Mouse (Mus musculus) kidney, postnatal 36 days (tissue): Measurements from ENCODE around the gene Creb1.
A peak's percentile ranks its signal among the peaks of the same experiment; 100 is the strongest.

Source experiments
- DNase-seq, 2 experiments: peaks; one replicate each; pipeline ENCODE4 v3.0.0; 2021 to 2022; ENCODE audit warnings: mixed read lengths in 2 of 2

Creb1 gene

DNA sequence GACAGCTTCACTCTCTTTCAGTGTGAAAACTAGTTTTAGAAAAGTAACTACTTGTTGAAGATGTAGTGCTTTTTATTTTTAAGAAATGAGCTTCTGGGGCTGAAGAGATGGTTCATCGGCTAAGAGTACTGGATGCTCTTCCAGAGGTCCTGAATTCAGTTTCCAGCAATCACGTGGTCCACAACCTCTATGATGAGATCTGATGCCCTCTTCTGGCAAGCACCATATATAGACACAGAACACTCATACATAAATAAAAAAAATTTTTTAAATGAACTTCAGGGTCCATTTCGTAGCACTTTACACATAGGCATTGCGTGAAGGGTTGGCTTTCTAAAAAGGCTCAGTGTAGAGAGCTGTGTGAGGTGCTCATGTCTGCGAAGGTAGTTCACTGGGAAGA, 11.3 kb downstream of the Creb1 start:
- DNase-seq, result no peak

DNA sequence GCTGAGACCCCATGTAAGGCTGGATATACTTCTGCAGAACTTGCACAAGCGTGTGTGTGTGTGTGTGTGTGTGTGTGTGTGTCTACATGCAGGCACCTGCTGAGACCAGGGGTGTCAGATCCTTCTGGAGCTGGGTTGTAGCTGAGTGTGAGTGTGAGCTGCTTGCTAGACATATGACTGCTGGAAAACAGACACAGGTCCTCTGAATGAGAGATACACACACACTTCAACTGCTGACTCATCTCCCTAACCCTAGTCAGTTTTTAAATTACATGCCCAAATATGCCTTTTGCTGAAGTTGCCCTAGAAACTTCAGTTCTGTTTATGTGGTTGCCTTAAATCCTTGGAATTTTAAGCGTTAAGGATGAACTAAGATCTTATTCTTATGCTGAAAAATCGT, 13.6 kb downstream of the Creb1 start:
- DNase-seq, result no peak

DNA sequence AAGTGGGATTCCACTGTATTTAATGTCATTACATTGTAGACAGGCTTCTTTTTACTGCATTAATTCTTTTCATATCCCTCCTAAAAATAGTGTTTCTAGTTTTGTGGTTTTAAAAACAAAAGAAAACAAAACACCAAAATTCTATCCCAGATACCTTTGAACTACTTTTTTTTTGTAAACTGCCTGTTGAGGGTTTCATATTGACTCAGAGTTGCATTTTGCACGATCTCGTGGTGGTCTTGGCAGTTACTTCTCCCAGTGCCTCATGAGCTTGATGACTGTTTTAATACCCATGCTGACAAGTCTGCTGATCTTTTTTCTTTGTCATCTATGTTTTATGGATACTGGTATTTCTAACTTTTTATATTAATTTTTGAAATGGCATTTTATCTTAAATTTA, 16.9 kb downstream of the Creb1 start:
- no peak for DNase-seq

DNA sequence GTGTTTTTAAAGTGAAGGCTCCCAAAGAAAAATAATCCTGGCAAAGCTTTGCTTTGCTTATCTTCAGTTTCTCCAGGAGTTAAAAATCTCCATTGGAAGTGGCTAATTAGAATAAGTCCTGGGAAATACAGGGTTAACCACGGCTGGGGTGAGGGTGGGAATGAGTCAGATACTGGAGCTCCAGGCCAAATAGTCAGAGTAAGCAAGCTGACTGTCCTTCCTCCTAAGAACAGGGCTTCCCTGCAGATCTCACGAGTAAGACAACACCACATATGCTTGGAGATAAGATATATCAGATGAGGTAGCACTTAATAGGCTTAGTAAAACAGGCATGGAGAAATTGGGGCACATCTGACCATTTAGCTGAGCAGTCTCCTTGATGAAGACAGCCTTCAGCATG, 19.5 kb downstream of the Creb1 start:
- no peak for DNase-seq

DNA sequence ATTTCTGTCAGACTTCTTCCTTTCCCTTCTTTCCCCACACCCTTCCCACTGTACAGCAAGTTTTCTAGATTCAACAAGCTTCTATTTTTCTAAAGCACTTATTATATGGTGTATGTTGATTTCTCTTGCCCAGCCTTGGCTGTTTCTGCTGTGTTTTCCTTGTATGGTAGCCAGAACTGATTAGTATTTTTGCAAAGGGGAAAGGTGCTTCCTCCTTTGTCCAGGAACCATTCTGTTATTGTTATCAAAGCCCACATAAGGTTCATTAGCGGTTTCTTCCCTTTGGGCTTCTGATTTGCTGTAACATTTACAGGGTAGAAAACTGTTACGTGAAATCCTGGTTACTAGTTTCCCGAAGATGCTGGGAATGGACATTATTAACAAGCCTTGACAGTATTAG, 27.7 kb downstream of the Creb1 start:
- DNase-seq, result no peak

DNA sequence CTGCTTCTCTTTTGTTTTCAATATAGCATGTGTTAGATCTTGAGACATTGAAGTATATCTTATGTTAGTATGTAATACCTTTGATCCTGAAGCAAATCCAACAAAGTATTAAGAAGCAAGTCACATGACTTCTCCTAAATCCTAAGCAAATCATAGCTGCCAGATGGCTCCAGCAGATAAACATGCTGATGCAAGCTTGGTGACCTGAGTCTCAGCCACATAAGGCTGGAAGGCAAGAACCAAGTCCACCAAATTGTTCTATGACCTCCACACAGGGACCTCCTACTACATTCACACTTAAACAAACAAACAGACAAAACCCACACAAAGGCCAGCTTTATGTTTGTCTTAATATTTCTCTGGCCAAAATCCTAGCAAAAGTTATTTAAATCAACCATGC, 35.8 kb downstream of the Creb1 start:
- DNase-seq, result no peak

DNA sequence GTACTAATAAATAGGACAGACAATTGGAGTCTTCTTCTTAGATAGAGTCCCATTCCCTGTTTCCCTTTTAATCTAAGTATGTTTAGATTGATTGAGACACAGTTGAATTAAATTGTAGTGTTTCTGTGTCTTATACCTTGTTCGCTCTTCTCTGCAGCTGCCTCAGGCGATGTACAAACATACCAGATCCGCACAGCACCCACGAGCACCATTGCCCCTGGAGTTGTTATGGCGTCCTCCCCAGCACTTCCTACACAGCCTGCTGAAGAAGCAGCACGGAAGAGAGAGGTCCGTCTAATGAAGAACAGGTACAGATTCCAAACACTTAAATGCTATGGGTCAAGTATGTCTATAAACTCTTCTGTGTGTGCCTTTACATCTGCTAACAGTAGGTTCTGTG, 43.6 kb downstream of the Creb1 start:
- no peak for DNase-seq

DNA sequence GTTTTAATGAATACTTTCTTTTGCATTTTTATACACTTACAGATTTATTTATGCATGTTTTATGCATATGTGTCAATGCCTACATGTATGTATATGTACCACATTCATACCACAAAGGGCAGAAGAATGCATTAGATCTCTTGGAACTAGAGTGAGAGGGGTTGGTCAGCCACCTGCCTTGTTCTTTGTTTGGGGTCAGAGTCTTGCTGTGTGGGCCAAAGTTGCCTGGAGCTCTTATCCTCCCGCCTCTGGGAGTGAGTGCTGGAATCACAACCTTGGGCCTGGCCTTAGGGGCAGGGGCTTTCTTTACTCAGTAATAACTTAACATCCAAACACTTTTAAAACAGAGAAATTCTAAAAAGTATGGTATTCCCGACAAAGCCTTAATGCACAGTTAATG, 44.3 kb downstream of the Creb1 start:
- no peak for DNase-seq

DNA sequence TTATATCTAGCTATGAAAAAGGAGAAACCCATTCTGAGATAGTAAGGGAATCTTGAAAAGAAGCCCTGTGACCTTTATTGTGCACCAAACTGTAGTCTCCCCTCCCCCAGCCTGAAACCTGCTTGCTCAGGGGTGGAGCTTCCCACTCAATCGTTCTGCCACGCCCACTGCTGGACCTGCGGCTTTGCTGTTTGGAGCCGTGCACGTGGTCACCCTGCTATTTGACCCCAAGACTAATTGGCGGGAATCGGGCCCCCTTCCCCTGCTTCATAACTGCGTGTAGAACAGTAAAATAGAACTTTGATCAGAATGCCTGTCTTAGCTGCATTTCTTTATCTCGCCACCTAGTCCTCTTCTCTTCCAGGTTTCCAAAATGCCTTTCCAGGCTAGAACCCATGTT, 45.5 kb downstream of the Creb1 start:
- peak in 1 of 2 experiments; percentile 26 for DNase-seq

DNA sequence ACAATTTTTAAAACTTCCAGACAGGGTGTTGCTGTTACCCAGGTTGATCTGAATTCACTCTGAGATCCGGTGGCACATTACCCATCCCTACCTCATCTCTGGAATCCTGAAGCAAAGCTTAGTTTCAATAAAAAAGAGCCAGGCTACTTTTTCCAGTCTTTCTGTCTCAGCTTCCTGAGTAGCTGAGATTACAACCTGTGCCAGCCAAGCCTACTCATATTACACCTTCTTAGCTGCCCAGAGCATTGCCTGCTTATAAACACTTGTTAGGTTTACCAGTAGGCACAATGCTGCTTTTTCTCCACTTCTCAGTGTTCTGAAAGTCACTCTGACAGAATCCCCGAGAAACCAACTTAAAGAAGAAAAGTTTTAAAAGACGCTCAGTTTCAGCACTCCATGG, 46.4 kb downstream of the Creb1 start:
- no peak for DNase-seq

DNA sequence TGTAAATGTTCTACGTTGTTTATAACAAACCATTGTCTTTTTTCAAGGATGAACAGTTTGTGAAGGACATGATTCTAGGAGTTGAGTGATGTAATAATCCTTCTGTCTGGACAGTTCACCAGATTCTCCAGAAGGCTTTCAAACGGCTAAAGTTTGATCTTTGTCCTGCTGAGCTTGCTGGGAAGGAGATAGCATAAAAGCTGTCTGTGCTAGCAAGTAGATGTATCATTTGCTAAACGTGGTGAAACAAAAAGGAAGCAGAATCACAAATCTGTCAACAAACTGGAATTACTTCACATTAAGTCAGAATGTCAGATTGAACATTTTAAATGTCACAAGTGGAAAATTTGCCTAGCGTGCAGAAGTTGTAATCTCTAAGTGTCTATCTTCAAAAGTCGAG, 66.5 kb downstream of the Creb1 start:
- no peak for DNase-seq

DNA sequence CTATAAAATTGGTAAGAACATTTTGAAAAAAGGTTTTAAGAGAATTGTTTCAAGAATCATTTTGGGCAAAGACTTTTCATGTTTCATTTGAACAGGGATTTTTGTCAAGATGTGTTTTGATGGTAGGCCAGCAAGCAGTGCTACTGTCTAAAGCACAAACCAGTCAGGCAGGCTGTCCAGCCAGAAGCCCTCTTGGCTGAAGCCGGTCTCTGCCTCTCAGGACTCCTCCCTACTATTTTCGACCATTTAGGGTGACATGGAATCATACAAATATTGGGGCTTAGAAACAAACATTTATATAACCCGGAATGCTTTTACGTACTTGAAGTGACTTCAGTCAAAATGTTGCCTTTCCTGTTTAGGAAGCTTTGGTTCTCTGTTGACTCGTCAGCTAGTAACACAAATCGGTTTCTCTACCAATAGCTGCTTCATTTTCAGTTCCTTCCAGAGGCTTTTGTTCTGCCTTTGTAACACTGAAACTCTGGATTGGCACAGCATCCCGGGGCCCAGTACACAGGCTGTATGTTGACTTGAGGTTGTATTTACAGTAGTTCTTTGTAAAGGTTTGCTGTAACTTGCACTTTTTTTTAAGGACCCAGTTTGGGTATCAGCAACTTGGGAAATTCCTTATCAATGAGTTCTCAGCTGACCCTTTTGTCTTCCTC, 68.1 kb downstream of the Creb1 start:
- no peak for DNase-seq

DNA sequence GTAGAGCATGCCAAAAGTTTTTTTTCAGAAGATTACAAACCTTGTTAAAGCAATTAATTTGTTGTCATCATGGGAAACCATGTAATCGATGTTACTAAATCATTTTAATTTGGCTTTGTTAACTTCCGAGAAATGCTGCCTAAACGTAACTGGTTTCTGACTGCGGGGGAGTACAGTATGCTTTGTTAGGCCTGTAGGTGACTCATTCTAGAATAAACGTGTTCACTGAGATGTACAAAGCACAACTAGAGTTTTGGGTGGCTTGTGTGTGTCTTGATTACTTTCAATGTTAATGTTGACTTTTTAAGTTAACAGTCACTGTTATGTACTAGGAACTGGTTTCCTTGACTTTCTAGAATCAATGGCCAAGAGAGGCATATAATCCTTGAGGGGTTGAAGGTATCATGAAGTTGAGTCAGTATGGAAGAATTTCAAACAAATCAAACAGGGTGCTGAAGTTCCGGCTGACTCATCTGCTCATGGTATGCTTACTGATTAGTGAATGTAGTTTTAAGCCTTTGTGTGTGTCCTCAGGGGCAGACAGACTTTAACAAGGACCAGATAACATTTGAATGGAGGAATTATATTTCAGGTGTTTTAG, 68.9 kb downstream of the Creb1 start:
- no peak for DNase-seq

DNA sequence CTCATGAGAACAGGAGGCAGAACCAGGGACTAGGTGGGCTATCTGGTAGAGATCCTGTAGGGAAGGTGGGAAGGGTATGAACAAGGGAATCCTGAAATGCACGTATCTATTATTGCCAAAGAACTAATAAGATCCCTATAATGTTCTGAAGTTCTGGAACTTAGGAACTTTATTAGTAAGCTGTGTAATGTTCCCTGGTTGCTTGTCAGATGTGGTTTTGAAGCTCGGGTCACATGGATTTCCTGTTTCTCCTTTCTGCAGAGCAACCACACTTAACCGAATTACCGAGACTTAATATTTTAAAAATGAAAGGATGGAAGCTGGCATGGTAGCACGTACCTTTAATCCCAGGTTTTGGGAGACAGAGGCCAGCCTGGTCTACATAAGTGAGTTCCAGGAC, 70.9 kb downstream of the Creb1 start:
- no peak for DNase-seq

DNA sequence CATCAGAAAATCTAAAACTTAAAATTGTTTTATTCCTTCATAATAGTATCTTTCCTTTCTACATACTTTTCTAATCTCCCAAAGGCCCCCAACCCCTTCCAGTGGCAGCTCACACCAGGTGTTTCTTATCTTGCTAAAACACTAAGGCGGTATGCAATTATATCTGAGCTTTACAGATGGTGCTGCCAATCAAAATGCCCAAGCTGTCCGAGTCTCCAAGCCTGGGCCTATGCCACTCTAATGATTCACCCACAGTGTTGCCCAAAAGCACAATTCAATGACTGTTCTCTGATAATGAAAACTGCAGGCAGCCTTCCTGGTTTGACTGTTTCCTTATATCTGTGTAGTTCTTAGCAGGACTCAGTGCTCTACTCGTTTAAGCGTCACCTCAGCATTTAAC, 76.7 kb downstream of the Creb1 start:
- DNase-seq, result no peak

DNA sequence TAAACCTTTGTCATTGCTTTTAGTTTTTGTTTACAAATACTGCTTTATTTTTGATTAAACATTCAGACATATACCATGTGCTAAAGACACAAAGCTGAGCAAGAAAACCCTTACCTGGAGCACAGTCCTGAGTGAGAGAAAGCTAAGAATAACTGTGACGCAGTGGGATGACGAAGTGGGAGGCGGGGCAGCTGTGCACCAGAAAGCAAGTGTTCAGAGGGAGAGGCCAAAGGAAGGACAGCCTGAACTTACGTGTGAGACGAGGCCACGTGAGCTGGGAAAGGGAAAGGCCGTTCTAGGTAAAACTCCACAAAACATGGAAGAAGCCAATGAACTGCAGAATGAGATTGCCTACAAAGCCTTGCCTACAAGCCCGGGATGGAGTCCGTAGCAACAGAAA, 77.5 kb downstream of the Creb1 start:
- DNase-seq, result no peak

DNA sequence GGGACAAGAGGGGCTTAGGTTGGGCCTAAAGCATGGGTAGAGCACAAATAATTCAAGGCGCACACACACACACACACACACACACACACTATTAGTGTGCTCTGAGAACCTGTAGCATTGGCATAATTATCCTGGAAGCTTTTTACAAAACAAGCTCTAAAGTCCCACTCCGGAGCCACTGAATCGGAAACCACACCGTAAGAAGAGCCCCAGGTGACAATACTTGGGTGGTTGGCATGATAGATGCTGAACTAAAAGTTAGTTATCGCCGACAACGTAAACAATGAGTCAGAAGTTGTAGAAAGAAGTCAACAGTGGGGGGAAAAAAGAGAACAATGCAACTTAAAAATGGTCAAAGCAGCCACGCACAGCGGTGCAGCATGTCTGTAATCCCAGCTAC, 81.9 kb downstream of the Creb1 start:
- DNase-seq, result no peak

DNA sequence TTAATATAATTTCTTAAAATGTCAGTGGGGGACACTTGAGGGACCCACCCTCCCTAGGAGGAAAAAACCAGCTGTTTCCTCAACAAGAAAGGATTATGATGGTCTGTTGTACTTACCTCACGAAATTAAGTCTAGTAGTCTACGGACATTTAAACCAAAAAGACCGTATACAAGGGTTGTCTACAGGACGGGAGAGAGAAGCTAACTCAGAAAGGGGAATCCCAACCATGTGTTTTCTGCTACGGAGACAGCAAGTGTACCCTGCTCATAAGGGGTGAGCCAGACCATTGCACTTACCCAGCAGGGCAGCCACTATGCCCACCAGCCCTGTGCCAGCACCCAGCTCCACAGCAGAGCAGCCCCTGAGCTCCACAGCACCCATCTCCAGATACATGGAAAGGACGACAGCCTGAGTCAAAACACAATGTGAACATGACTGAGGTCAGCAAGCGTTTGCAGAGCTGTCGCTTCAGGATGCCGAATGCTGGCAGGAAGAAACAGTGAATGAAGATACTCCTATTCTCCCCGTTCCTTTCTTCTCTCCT, 82.4 kb downstream of the Creb1 start:
- no peak for DNase-seq

DNA sequence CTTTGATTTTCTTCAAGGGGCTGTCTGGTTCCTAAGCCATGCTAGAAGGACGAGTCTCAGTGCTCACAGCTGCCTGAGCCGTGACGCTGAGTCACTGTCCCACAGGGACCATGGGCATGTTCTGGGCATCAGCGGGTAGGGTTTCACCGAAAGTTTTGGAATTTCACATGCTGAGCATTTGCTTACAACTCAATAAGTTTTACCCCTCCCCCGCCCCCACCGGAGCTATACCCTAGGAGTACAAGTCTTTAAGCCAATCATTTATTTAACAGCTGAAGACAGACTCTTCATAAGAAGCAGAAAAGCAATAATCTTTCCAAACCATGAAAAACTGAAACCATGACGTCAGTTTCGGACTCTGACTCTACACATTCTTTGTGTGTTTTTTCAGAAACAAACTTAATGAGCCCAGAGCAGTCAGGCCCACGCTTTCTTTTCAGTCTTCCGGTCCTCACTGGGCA, 83.1 kb downstream of the Creb1 start:
- DNase-seq, result peak in 1 of 2 experiments; percentile 5

DNA sequence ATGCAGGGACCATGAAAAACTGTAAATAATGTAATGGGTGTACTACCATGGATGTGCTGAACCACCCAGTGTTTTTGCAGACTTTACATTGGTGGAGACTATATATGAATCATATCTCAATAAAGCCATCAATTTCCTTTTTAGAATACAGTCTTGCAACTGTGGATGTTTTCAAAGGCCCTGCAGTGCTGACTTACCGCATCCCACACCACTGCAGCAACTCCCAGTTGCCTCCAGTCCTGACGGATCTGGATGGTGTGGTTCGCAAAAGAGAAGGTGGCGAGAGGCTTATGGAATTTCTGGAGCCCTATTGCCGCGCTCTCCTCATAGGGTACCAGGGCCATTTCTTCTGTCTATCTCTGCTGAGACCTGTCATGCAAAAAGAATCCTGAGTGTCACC, 83.6 kb downstream of the Creb1 start:
- DNase-seq, result no peak

DNA sequence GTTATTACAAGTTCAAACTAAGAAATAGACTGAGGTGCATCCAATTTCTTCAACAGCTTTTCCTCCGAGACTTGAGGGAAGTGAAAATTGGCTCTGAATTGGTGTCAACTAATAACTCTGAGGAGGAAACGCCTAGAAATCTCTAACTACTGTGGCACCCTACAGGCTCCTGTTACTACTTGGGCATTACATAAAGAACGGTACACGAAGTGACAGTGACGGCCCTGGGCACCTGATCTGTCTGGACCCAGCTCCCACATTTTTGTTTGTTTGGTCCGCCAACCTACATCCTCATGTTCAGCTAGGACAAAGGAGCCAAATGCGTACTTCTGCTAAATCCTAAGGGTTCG, 84.1 kb downstream of the Creb1 start:
- no peak for DNase-seq

DNA sequence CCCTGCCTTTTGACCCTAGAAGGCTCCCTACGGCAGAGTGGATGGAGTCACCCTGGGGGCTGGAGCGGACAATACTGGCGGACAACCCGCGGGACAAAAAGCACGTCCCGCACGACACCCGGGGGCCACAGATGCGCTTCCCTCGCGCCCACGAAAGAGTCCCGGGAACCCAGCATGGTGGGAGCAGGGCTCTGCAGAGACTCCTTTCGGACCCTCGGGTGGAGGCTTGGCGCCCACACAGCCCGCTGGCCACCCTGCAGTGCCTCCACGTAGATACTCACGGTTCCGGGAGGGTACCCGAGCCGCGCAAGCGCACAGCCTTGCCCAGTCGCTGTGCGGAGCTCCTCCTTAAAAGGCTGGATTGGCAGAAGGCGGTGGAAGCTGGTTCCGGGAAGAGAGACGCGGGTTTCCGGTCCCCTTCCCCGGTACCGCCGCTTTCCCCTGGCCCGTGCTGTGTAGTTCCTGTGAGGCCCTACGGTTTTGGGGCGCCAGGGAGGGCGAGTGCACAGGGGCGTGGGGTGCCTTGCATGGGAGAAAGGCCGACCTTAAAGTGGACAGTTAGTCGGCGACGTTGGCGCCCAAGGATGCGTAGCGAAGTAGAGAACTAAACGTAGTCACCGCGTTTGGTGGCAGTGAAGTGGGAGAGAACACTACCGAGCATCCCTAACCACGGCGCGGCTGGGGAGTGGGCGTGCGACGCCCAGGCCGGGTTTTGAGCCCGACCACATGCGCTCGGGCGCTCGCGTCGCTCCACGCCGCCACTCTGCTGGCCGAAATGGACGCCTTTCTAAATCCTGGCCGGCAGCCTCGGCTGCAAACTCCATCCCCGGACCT, 84.7 kb downstream of the Creb1 start, which contains the start of gene Mettl21a:
Mettl21a (minus strand) TSS at position 362 of the 834 bp plus-strand sequence.
- DNase-seq, result peak; percentile 94

DNA sequence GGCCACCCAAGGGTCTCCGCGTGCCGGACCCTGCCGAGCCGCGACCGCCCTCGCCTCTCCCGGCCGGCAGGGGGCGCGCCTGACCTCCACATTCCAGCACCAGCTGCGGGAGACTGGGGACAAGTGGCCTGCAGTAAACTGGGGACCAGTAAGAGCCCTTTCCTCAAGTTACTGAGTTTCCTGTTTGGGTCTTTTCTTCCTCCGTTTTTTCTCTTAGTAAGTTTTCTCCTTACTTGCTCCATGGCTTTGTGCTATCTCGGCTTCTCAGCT, 85.2 kb downstream of the Creb1 start:
- DNase-seq, result peak; percentile 77 to 93

DNA sequence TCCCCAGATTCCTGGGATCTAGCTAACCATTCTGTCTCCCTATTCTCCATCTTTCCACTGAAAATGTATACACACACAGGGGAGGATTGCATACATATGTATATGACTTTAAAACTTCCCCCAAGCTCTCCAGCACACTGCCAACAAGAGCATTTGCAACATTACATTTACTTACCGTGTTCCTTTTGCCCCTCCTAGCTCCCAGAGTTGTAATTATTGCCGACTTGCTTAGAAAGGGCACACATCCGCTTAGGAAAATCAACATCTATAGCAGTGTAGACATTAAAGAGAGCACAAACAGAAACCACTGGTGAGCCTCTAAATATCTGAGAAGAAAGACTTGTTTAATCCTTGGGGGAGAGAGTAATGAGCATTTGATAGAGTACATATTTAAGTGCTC, 85.8 kb downstream of the Creb1 start:
- no peak for DNase-seq
